ENCODE assay signal across 10 mouse cellular contexts in the genomic region with DNA sequence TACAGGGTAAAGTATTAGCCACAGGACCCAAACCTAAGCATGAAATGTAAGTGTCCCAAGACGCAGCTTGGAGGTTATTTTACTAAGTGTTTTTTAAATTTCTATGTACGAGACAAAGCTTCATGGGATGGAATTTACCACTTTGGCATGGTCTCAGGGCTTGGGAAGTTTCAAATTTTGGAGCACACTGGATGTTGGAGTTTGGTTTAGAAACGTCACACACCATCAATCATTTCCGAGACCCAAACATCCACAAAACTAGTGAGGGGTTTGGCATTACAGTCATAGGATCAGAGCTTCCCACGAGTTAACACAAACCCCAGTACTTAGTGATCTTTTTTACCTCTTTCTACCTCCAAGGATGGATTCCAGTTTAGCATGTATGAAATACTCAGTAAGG. TPM values are rescaled to one million over a fixed set of nuclear protein-coding genes. Genes with fewer than 3 reads are reported as not detected.
DNase-seq lines count a peak whose midpoint lies in the region; ATAC-seq and TF ChIP-seq lines count a peak whose summit lies in the region.
"Had no signal": no experiment of that assay in that cellular context is flagged by ENCODE, and none has a peak within 500 bp of the region (broad histone marks: within the 10 kb centered on the region; RNA-seq: fewer than 3 reads in every experiment).

No protein-coding gene starts in this region.

- H3K27me3 ChIP-seq in kidney, adult 2 months (replicated peaks; ENCODE audit: control insufficient read depth, insufficient read depth, low read length) = no peaks in the 10 kb centered on the region
- no peaks in the 10 kb centered on the region for H3K27me3 ChIP-seq in embryonic facial prominence, embryonic 11.5 days (ENCODE audit: control insufficient read depth, insufficient read depth, low read length)
- no peaks in the 10 kb centered on the region for H3K27me3 ChIP-seq in embryonic facial prominence, embryonic 15.5 days
- no peaks in the 10 kb centered on the region; the same call in 1 of the 2 replicates for H3K27me3 ChIP-seq in liver, embryonic 14.5 days (ENCODE audit: control insufficient read depth, insufficient read depth, low read length)
- H3K27me3 ChIP-seq: midbrain, embryonic 15.5 days had no signal

- TF ChIP-seq EP300 in liver, embryonic 14.5 days (IDR thresholded peaks at IDR 0.05; ENCODE audit: low read depth) = no peak

- no peaks in the 10 kb centered on the region for H3K36me3 ChIP-seq in kidney, adult 2 months (ENCODE audit: control insufficient read depth, insufficient read depth, low read length)
- H3K36me3 ChIP-seq in embryonic facial prominence, embryonic 11.5 days (replicated peaks; ENCODE audit: control insufficient read depth, insufficient read depth, low read depth, low read length) = no peaks in the 10 kb centered on the region
- H3K36me3 ChIP-seq in embryonic facial prominence, embryonic 15.5 days = no peaks in the 10 kb centered on the region
- H3K36me3 ChIP-seq in liver, embryonic 14.5 days (replicated peaks; ENCODE audit: control insufficient read depth, insufficient read depth, low read depth) = no peaks in the 10 kb centered on the region
- H3K36me3 ChIP-seq: forebrain, embryonic 15.5 days; midbrain, embryonic 15.5 days had no signal

- no peak overlapping the region for H3K4me3 ChIP-seq in kidney, adult 2 months (ENCODE audit: insufficient read depth, low read depth, low read length)
- H3K4me3 ChIP-seq in embryonic facial prominence, embryonic 11.5 days (ENCODE audit: low read depth, low read length) = no peak overlapping the region
- H3K4me3 ChIP-seq in embryonic facial prominence, embryonic 15.5 days (replicated peaks) = no peak overlapping the region
- peak overlapping the region; percentile 42 to 55; a peak in 3 of 4 replicates for H3K4me3 ChIP-seq in liver, embryonic 14.5 days (ENCODE audit: insufficient read depth in 1 of 2, low read depth in 2 of 2, low read length in 2 of 2)
- H3K4me3 ChIP-seq: forebrain, embryonic 15.5 days; midbrain, embryonic 15.5 days had no signal

- no peak for DNase-seq in kidney, adult 2 months
- DNase-seq in kidney, postnatal 4 days = no peak
- no peak for DNase-seq in embryonic facial prominence, embryonic 11.5 days (ENCODE audit: low spot score)
- DNase-seq in liver, embryonic 14.5 days (ENCODE audit: low read depth in 3 of 3, low spot score in 3 of 3) = no peak
- DNase-seq: thymus, adult 18-20 months had no signal

- TF ChIP-seq CTCF in kidney, adult 2 months (conservative IDR thresholded peaks at IDR 0.05; ENCODE audit: insufficient read depth, insufficient read length, low read depth, low read length) = no peak
- no peak for TF ChIP-seq CTCF in liver, embryonic 14.5 days (IDR thresholded peaks at IDR 0.05; ENCODE audit: low read depth)

- peaks cover 5% of the 10 kb centered on the region; the same call in 1 of the 2 replicates for H3K4me1 ChIP-seq in kidney, adult 2 months (ENCODE audit: control insufficient read depth, insufficient read depth, low read length)
- no peaks in the 10 kb centered on the region; the same call in 1 of the 2 replicates for H3K4me1 ChIP-seq in embryonic facial prominence, embryonic 11.5 days (ENCODE audit: control insufficient read depth, insufficient read depth, low read length)
- peaks cover 31% of the 10 kb centered on the region for H3K4me1 ChIP-seq in embryonic facial prominence, embryonic 15.5 days
- peaks cover 86 to 87% of the 10 kb centered on the region in 2 experiments for H3K4me1 ChIP-seq in liver, embryonic 14.5 days (replicated peaks; ENCODE audit: control insufficient read depth in 2 of 2, insufficient read depth in 2 of 2, low read length in 1 of 2)
- H3K4me1 ChIP-seq: forebrain, embryonic 15.5 days had no signal

- H3K4me2 ChIP-seq in embryonic facial prominence, embryonic 11.5 days (ENCODE audit: low read depth, low read length) = no peak overlapping the region
- H3K4me2 ChIP-seq in embryonic facial prominence, embryonic 15.5 days (replicated peaks) = no peak overlapping the region
- H3K4me2 ChIP-seq in liver, embryonic 14.5 days (ENCODE audit: low read depth) = peak overlapping the region; percentile 95
- H3K4me2 ChIP-seq: forebrain, embryonic 15.5 days; midbrain, embryonic 15.5 days had no signal

- H3K27ac ChIP-seq in kidney, adult 2 months (ENCODE audit: insufficient read depth, low read depth, low read length) = 0 out of 2 replicates have a peak overlapping the region, but pooled peaks have one; percentile 81
- H3K27ac ChIP-seq in embryonic facial prominence, embryonic 11.5 days (replicated peaks; ENCODE audit: low read depth, low read length) = peak overlapping the region; percentile 67
- H3K27ac ChIP-seq in embryonic facial prominence, embryonic 15.5 days (replicated peaks) = peak overlapping the region; percentile 65
- peak overlapping the region; percentile 85 for H3K27ac ChIP-seq in liver, embryonic 14.5 days
- H3K27ac ChIP-seq: forebrain, embryonic 15.5 days; midbrain, embryonic 15.5 days had no signal

- no peak for ATAC-seq in embryonic facial prominence, embryonic 11.5 days (replicated peaks; ENCODE audit: insufficient number of reproducible peaks, low FRiP score, low TSS enrichment, low read depth)
- no peak for ATAC-seq in embryonic facial prominence, embryonic 15.5 days (ENCODE audit: insufficient number of reproducible peaks, low FRiP score, low TSS enrichment, low read depth)
- no peak for ATAC-seq in liver, embryonic 14.5 days (ENCODE audit: insufficient read depth)
- no peak for ATAC-seq in erythroid progenitor cell, adult 5-6 weeks (replicated peaks; ENCODE audit: low FRiP score, poor library complexity, severe bottlenecking)
- no peak for ATAC-seq in activated CD4-positive, CD25-positive, alpha-beta regulatory T cell, adult 4 months
- ATAC-seq: forebrain, embryonic 15.5 days had no signal

- H3K9ac ChIP-seq in embryonic facial prominence, embryonic 11.5 days (replicated peaks; ENCODE audit: low read length) = no peak overlapping the region
- no peak overlapping the region for H3K9ac ChIP-seq in embryonic facial prominence, embryonic 15.5 days
- peak overlapping the region; percentile 65 for H3K9ac ChIP-seq in liver, embryonic 14.5 days (replicated peaks)
- H3K9ac ChIP-seq: forebrain, embryonic 15.5 days; midbrain, embryonic 15.5 days had no signal

- WGBS in kidney, adult 2 months = 67% methylated on average over 5 of the region's 5 CpGs
- 79% methylated on average over 5 of the region's 5 CpGs for WGBS in embryonic facial prominence, embryonic 11.5 days
- 69% methylated on average over 5 of the region's 5 CpGs for WGBS in embryonic facial prominence, embryonic 15.5 days
- 56% methylated on average over 5 of the region's 5 CpGs for WGBS in liver, embryonic 14.5 days (ENCODE audit: insufficient replicate concordance)

- TF ChIP-seq POLR2A in kidney, adult 2 months (IDR thresholded peaks at IDR 0.05; ENCODE audit: low read depth, low read length) = no peak

- H3K9me3 ChIP-seq in embryonic facial prominence, embryonic 11.5 days (replicated peaks; ENCODE audit: control insufficient read depth, low read length) = no peaks in the 10 kb centered on the region
- no peaks in the 10 kb centered on the region for H3K9me3 ChIP-seq in embryonic facial prominence, embryonic 15.5 days (replicated peaks)
- no peaks in the 10 kb centered on the region for H3K9me3 ChIP-seq in liver, embryonic 14.5 days (ENCODE audit: control insufficient read depth, low read length)
- H3K9me3 ChIP-seq: forebrain, embryonic 15.5 days; midbrain, embryonic 15.5 days had no signal

RNA-seq across cellular contexts. Expression of a gene that starts 28.6 kb away (rescaled TPM):
- polyA plus RNA-seq in kidney, adult 2 months (2012; rRNA removed) = 0.10 and 0.28 TPM in 2 replicates
- 103 and 119 TPM in 2 replicates for polyA plus RNA-seq in embryonic facial prominence, embryonic 11.5 days (2014; fragmentation: Nextera tagmentation; extraction: Ambion mirVana)
- polyA plus RNA-seq in embryonic facial prominence, embryonic 15.5 days (2015; fragmentation: Nextera tagmentation; extraction: Ambion mirVana) = 43.1 and 45.2 TPM in 2 replicates
- 23.2 and 32.2 TPM in 2 replicates for polyA plus RNA-seq in liver, embryonic 14.5 days (2012; rRNA removed)
- 102 and 110 TPM in 2 replicates for polyA plus RNA-seq in liver, embryonic 14.5 days (2014; fragmentation: Nextera tagmentation; extraction: Ambion mirVana)
- total RNA-seq in erythroid progenitor cell, adult 5-6 weeks (2015; ENCODE audit: low replicate concordance) = 119 and 122 TPM in 2 replicates
- 145 and 148 TPM in 2 replicates for total RNA-seq in erythroid progenitor cell, adult 5-6 weeks (2017; ENCODE audit: low replicate concordance)
- polyA plus RNA-seq in activated CD4-positive, CD25-positive, alpha-beta regulatory T cell, adult 4 months (2017; shearing (Covaris generic)) = 10 to 100 TPM; 23.8 to 32.5 TPM

Comparison
In these comparisons a context has a peak if more than half of its experiments do, and no peak if none do; other contexts are left out.
1. H3K4me3 ChIP-seq: peak in liver, embryonic 14.5 days (2 of 2); none in kidney, adult 2 months (single experiment), embryonic facial prominence, embryonic 11.5 days (single experiment) and embryonic facial prominence, embryonic 15.5 days (single experiment).
2. RNA of a gene that starts 28.6 kb away (polyA plus RNA-seq): 103 to 119 TPM in embryonic facial prominence, embryonic 11.5 days, 23.2 to 110 TPM in liver, embryonic 14.5 days, 43.1 to 45.2 TPM in embryonic facial prominence, embryonic 15.5 days and 23.8 to 32.5 TPM in activated CD4-positive, CD25-positive, alpha-beta regulatory T cell, adult 4 months; 0.10 to 0.28 TPM in kidney, adult 2 months; every median in the first group is over 10 times any median in the second.
3. Peak in every context shown above with its lines, with median percentiles within 50 percentile points of each other: H3K27ac ChIP-seq.